Mouse (Mus musculus): ENCODE measurements around the gene Kcnh2.

Gene Kcnh2

GRCm38 (mm10) chr5:24351701-24352171, 332 bp upstream of the Kcnh2 start:
- in situ Hi-C loops (cut with MboI; ENCODE audit: unreplicated experiment in 2 of 2) = loop anchor here in 1 of 2 experiments (25.0 kb wide), 1 partner anchor 464 kb away; no protein-coding TSS in a partner anchor

GRCm38 (mm10) chr5:24350531-24351250, 713 bp downstream of the Kcnh2 start:
- in situ Hi-C loops (cut with MboI; ENCODE audit: unreplicated experiment in 2 of 2) = loop anchor here in 1 of 2 experiments (25.0 kb wide), 1 partner anchor 463 kb away; no protein-coding TSS in a partner anchor

GRCm38 (mm10) chr5:24350073-24350472, 1.3 kb downstream of the Kcnh2 start:
- in situ Hi-C loops (cut with MboI; ENCODE audit: unreplicated experiment in 2 of 2) = loop anchor here in 1 of 2 experiments (25.0 kb wide), 1 partner anchor 463 kb away; no protein-coding TSS in a partner anchor

GRCm38 (mm10) chr5:24348546-24348945, 2.9 kb downstream of the Kcnh2 start:
- in situ Hi-C loops (cut with MboI; ENCODE audit: unreplicated experiment in 2 of 2) = no loop called here

- in situ Hi-C loops (cut with MboI; ENCODE audit: unreplicated experiment in 2 of 2) = no loop called here
Measured at GRCm38 (mm10) chr5:24348128-24348527, 3.3 kb downstream of the Kcnh2 start.

- in situ Hi-C loops (cut with MboI; ENCODE audit: unreplicated experiment in 2 of 2) = no loop called here
Measured at GRCm38 (mm10) chr5:24347186-24347875, 4.1 kb downstream of the Kcnh2 start.

GRCm38 (mm10) chr5:24346313-24346712, 5.1 kb downstream of the Kcnh2 start:
- in situ Hi-C loops (cut with MboI; ENCODE audit: unreplicated experiment in 2 of 2) = no loop called here

- in situ Hi-C loops (cut with MboI; ENCODE audit: unreplicated experiment in 2 of 2) = no loop called here
Measured at GRCm38 (mm10) chr5:24344477-24345051, 6.8 kb downstream of the Kcnh2 start.

- in situ Hi-C loops (cut with MboI; ENCODE audit: unreplicated experiment in 2 of 2) = no loop called here
Measured at GRCm38 (mm10) chr5:24343977-24344436, 7.4 kb downstream of the Kcnh2 start.

GRCm38 (mm10) chr5:24343379-24343778, 8.0 kb downstream of the Kcnh2 start:
- in situ Hi-C loops (cut with MboI; ENCODE audit: unreplicated experiment in 2 of 2) = no loop called here

GRCm38 (mm10) chr5:24342966-24343365, 8.4 kb downstream of the Kcnh2 start:
- in situ Hi-C loops (cut with MboI; ENCODE audit: unreplicated experiment in 2 of 2) = no loop called here

- in situ Hi-C loops (cut with MboI; ENCODE audit: unreplicated experiment in 2 of 2) = no loop called here
Measured at GRCm38 (mm10) chr5:24342205-24342963, 9.0 kb downstream of the Kcnh2 start.

- in situ Hi-C loops (cut with MboI; ENCODE audit: unreplicated experiment in 2 of 2) = no loop called here
Measured at GRCm38 (mm10) chr5:24337821-24338220, 13.6 kb downstream of the Kcnh2 start.

GRCm38 (mm10) chr5:24337366-24337765, 14.0 kb downstream of the Kcnh2 start:
- in situ Hi-C loops (cut with MboI; ENCODE audit: unreplicated experiment in 2 of 2) = no loop called here

- in situ Hi-C loops (cut with MboI; ENCODE audit: unreplicated experiment in 2 of 2) = no loop called here
Measured at GRCm38 (mm10) chr5:24335888-24336511, 15.4 kb downstream of the Kcnh2 start.

- in situ Hi-C loops (cut with MboI; ENCODE audit: unreplicated experiment in 2 of 2) = no loop called here
Measured at GRCm38 (mm10) chr5:24334749-24335148, 16.7 kb downstream of the Kcnh2 start.

- in situ Hi-C loops (cut with MboI; ENCODE audit: unreplicated experiment in 2 of 2) = no loop called here
Measured at GRCm38 (mm10) chr5:24332401-24332800, 19.0 kb downstream of the Kcnh2 start.

- in situ Hi-C loops (cut with MboI; ENCODE audit: unreplicated experiment in 2 of 2) = no loop called here
Measured at GRCm38 (mm10) chr5:24329965-24330298, 21.5 kb downstream of the Kcnh2 start.

GRCm38 (mm10) chr5:24329212-24329964, 22.0 kb downstream of the Kcnh2 start:
- in situ Hi-C loops (cut with MboI; ENCODE audit: unreplicated experiment in 2 of 2) = no loop called here
